Mouse (Mus musculus) liver, adult 2 months (tissue): Measurements from ENCODE around the gene Agtrap. TPM values are rescaled to one million over a fixed set of nuclear protein-coding genes. Genes with fewer than 3 reads are reported as not detected.
A peak's percentile ranks its signal among the peaks of the same experiment; 100 is the strongest.

ENCODE experiments used
- DNase-seq: peaks from one replicate; pipeline ENCODE4 v3.0.0-alpha.2; 2011; ENCODE audit warnings: low read depth, low spot score; ENCODE audit errors: extremely low read depth
- H3K27ac ChIP-seq: fragments of 200-500 bp; replicated peaks from 2 replicates; pipeline ENCODE4 v1.5.1; 2012; ENCODE audit warnings: low read depth, mild to moderate bottlenecking, control low read depth, inconsistent platforms, low read length; ENCODE audit not compliant: insufficient read depth
- H3K27me3 ChIP-seq: fragments of 200-500 bp; 2 replicates; pipeline ENCODE4 v1.6.1; 2012; ENCODE audit warnings: mild to moderate bottlenecking, moderate library complexity, low read length, inconsistent platforms; ENCODE audit not compliant: control insufficient read depth, insufficient read depth
- H3K36me3 ChIP-seq: fragments of 200-500 bp; 2 replicates; pipeline ENCODE4 v1.6.1; 2012; ENCODE audit warnings: low read length, inconsistent platforms; ENCODE audit not compliant: control insufficient read depth, insufficient read depth
- H3K4me1 ChIP-seq: fragments of 200-500 bp; 2 replicates; pipeline ENCODE4 v1.6.1; 2011; ENCODE audit warnings: low read length; ENCODE audit not compliant: control insufficient read depth, insufficient read depth
- H3K4me3 ChIP-seq: fragments of 200-500 bp; 2 replicates; pipeline ENCODE4 v1.5.1; 2011; ENCODE audit warnings: low read depth, mild to moderate bottlenecking, control low read depth, low read length, moderate library complexity; ENCODE audit not compliant: insufficient read depth
- H3K79me2 ChIP-seq: fragments of 200-500 bp; 2 replicates; pipeline ENCODE4 v1.6.1; 2012; ENCODE audit warnings: inconsistent platforms, mild to moderate bottlenecking, low read length, moderate library complexity; ENCODE audit not compliant: control insufficient read depth, insufficient read depth
- H3K9ac ChIP-seq: fragments of 200-500 bp; 2 replicates; pipeline ENCODE4 v1.6.1; 2012; ENCODE audit warnings: low read depth, mild to moderate bottlenecking, control low read depth, inconsistent platforms, low read length
- CTCF ChIP-seq: fragments of 200-500 bp; IDR thresholded peaks from 2 replicates; pipeline ENCODE4 v1.5.1; 2011; ENCODE audit warnings: low read depth, low read length, control low read depth
- POLR2A ChIP-seq: fragments of 200-500 bp; IDR thresholded peaks from 2 replicates; pipeline ENCODE4 v1.6.1; 2011; ENCODE audit warnings: low read length, control low read depth; ENCODE audit not compliant: insufficient read depth; ENCODE audit errors: extremely low read depth
- whole genome bisulfite sequencing: fragments of 180-500 bp; shearing (Covaris S2); methylation state at CpG from one replicate; pipeline ENCODE4 v1.1.7; 2018; 5-methylcytosine and 5-hydroxymethylcytosine counted together
- polyA plus RNA-seq: library from polyadenylated mRNA; depleted of rRNA; stranded (reverse); fragments of >200 nt; gene quantifications from 2 replicates; pipeline ENCODE4 v1.2.3, GENCODE M21; 2012
- total RNA-seq: library from RNA; depleted of rRNA; stranded (reverse); fragments of >200 nt; gene quantifications from 2 replicates; pipeline ENCODE4 v1.2.3, GENCODE M21; 2014

Gene Agtrap
- total and polyA plus RNA-seq, 2 experiments: 2.1 to 3.7 TPM

GRCm38 (mm10) chr4:148085907-148086305 is 1.9 kb downstream of the Agtrap start:
- Histone ChIP-seq H3K9ac (no peak overlapping the region), H3K36me3 (no peaks in the 10 kb centered on the region), H3K27ac (peak overlapping the region; percentile 37; the same call in 1 of the 2 replicates), H3K79me2 (no peaks in the 10 kb centered on the region), H3K4me3 (no peak overlapping the region), H3K4me1 (no peaks in the 10 kb centered on the region), H3K27me3 (no peaks in the 10 kb centered on the region)
- no peak for TF ChIP-seq POLR2A
- TF ChIP-seq CTCF: no peak
- DNase-seq: no peak
- WGBS: 84% methylated on average over 3 of the region's 3 CpGs

- WGBS: 60% methylated on average over 10 of the region's 10 CpGs
- TF ChIP-seq POLR2A (no peak), CTCF (no peak)
- no peak overlapping the region for H3K4me3 ChIP-seq
- H3K4me1 ChIP-seq: no peaks in the 10 kb centered on the region
- no peaks in the 10 kb centered on the region for H3K36me3 ChIP-seq
- no peaks in the 10 kb centered on the region for H3K79me2 ChIP-seq
- H3K9ac ChIP-seq: no peak overlapping the region
- peak overlapping the region; percentile 37 for H3K27ac ChIP-seq
- no peaks in the 10 kb centered on the region for H3K27me3 ChIP-seq
- DNase-seq: peak; percentile 17
These were observed 2.5 kb downstream of the Agtrap start for GRCm38 (mm10) chr4:148085131-148085906.

GRCm38 (mm10) chr4:148084261-148084714 is 3.5 kb downstream of the Agtrap start:
- Histone ChIP-seq H3K27ac (peak overlapping the region; percentile 30), H3K27me3 (no peaks in the 10 kb centered on the region), H3K79me2 (no peaks in the 10 kb centered on the region), H3K9ac (no peak overlapping the region), H3K4me1 (no peaks in the 10 kb centered on the region), H3K4me3 (no peak overlapping the region), H3K36me3 (no peaks in the 10 kb centered on the region)
- peak; percentile 16 for DNase-seq
- WGBS: 33% methylated on average over 8 of the region's 8 CpGs
- TF ChIP-seq POLR2A (no peak), CTCF (no peak)

GRCm38 (mm10) chr4:148083176-148083899 is 4.5 kb downstream of the Agtrap start:
- no peak for DNase-seq
- no peak overlapping the region for H3K9ac ChIP-seq
- WGBS: 58% methylated on average over 21 of the region's 21 CpGs
- H3K4me1 ChIP-seq: no peaks in the 10 kb centered on the region
- no peaks in the 10 kb centered on the region for H3K36me3 ChIP-seq
- H3K79me2 ChIP-seq: no peaks in the 10 kb centered on the region
- H3K27me3 ChIP-seq: no peaks in the 10 kb centered on the region
- TF ChIP-seq POLR2A (no peak), CTCF (no peak)
- H3K27ac ChIP-seq: peak overlapping the region; percentile 17; the same call in 1 of the 2 replicates
- no peak overlapping the region for H3K4me3 ChIP-seq

GRCm38 (mm10) chr4:148082257-148083044 is 5.4 kb downstream of the Agtrap start:
- no peaks in the 10 kb centered on the region for H3K79me2 ChIP-seq
- H3K36me3 ChIP-seq: no peaks in the 10 kb centered on the region
- no peak overlapping the region for H3K9ac ChIP-seq
- DNase-seq: peak; percentile 22
- H3K4me1 ChIP-seq: no peaks in the 10 kb centered on the region
- no peak overlapping the region for H3K27ac ChIP-seq
- TF ChIP-seq CTCF (peak; percentile 43), POLR2A (no peak)
- WGBS: 46% methylated on average over 12 of the region's 12 CpGs
- no peaks in the 10 kb centered on the region for H3K27me3 ChIP-seq
- no peak overlapping the region for H3K4me3 ChIP-seq
